In the genomic region with DNA sequence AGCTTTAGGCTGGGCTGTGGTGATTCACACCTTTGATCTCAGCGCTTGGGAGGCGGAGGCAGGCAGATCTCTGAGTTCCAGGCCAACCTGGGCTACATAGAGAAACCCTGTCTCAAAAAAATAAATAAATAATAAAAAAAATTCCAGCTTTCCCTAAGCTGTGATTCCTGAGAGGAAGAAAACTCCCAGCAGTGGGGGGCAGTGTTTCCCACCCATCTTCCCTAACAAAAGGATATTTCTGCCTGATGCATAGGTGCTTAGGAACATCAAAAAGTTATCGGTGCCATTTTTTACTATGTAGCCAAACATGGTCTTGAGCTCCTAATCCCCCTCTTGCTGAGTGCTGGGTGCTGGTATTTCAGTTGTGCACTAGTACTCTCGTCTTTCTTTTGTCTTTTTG, we compare ENCODE assay signal across 9 mouse cellular contexts. TPM values are rescaled to one million over a fixed set of nuclear protein-coding genes. Genes with fewer than 3 reads are reported as not detected.
DNase-seq lines count a peak whose midpoint lies in the region; TF ChIP-seq lines count a peak whose summit lies in the region.
"Had no signal": no experiment of that assay in that cellular context is flagged by ENCODE, and none has a peak within 500 bp of the region (broad histone marks: within the 10 kb centered on the region; RNA-seq: fewer than 3 reads in every experiment).

No protein-coding gene starts in this region.

- DNase-seq in layer of hippocampus, adult 2 months (ENCODE audit: low spot score in 2 of 2) = no peak
- DNase-seq in layer of hippocampus, adult 9-10 months (ENCODE audit: low spot score) = no peak
- peak; percentile 62 for DNase-seq in kidney, postnatal 10 days
- no peak for DNase-seq in embryo, embryonic 10 days (ENCODE audit: low spot score)
- no peak for DNase-seq in ovary, postnatal 14 days (ENCODE audit: low spot score)
- DNase-seq in adipocyte (ENCODE audit: low spot score) = no peak

- H3K4me3 ChIP-seq in layer of hippocampus, adult 2 months = no peak overlapping the region
- H3K4me3 ChIP-seq in embryonic fibroblast, embryonic 13.5 days (ENCODE audit: insufficient read depth, low read length) = peak overlapping the region; percentile 77; the same call in 1 of the 2 replicates
- H3K4me3 ChIP-seq in myocyte = peak overlapping the region; percentile 79

- no peaks in the 10 kb centered on the region for H3K27me3 ChIP-seq in myocyte (ENCODE audit: control insufficient read depth, insufficient read depth, insufficient read length)
- H3K27me3 ChIP-seq: Patski had no signal

- peak overlapping the region; percentile 98 for H3K4me2 ChIP-seq in myocyte (ENCODE audit: low read depth)

- H3ac ChIP-seq in myocyte (ENCODE audit: control insufficient read depth, insufficient read length) = no peak overlapping the region

- no peaks in the 10 kb centered on the region; the same call in 1 of the 2 replicates for H3K4me1 ChIP-seq in embryonic fibroblast, embryonic 13.5 days (ENCODE audit: control insufficient read depth, insufficient read depth, low read length)

- TF ChIP-seq CTCF in layer of hippocampus, adult 2 months (conservative IDR thresholded peaks at IDR 0.05) = peak; percentile 55
- TF ChIP-seq CTCF in embryonic fibroblast, embryonic 13.5 days (IDR thresholded peaks at IDR 0.05; ENCODE audit: borderline replicate concordance, insufficient read depth, low read length) = no peak

- H3K27ac ChIP-seq in layer of hippocampus, adult 2 months = no peak overlapping the region
- H3K27ac ChIP-seq in embryonic fibroblast, embryonic 13.5 days (ENCODE audit: insufficient read depth, low read length) = no peak overlapping the region

- H3K36me3 ChIP-seq in myocyte (ENCODE audit: control insufficient read depth, insufficient read depth) = peaks cover 6% of the 10 kb centered on the region

- peaks cover 24% of the 10 kb centered on the region for H3K79me2 ChIP-seq in myocyte (ENCODE audit: control insufficient read depth, insufficient read depth)

- TF ChIP-seq POLR2A in embryonic fibroblast, embryonic 13.5 days (IDR thresholded peaks at IDR 0.05; ENCODE audit: low read depth, low read length) = no peak
- TF ChIP-seq POLR2A in myocyte (IDR thresholded peaks at IDR 0.05; ENCODE audit: insufficient read length, low read depth) = no peak

TF ChIP-seq in myocyte, 11 proteins besides CTCF, POLR2A, EP300 and RAD21:
- TF ChIP-seq TCF12 (IDR thresholded peaks at IDR 0.05; ENCODE audit: insufficient read depth, poor library complexity, severe bottlenecking) = no peak
- no peak for TF ChIP-seq USF1 (IDR thresholded peaks at IDR 0.05; ENCODE audit: low read depth)
- no peak for TF ChIP-seq SRF (IDR thresholded peaks at IDR 0.05; ENCODE audit: control insufficient read depth, insufficient read length, low read depth)
- no peak for TF ChIP-seq MYOG (IDR thresholded peaks at IDR 0.05; ENCODE audit: control insufficient read depth in 1 of 3, insufficient read depth in 1 of 3, insufficient read length in 2 of 3, low read depth in 2 of 3)
- TF ChIP-seq MAX (IDR thresholded peaks at IDR 0.05; ENCODE audit: low read depth) = no peak
- TF ChIP-seq E2F4 (IDR thresholded peaks at IDR 0.05; ENCODE audit: insufficient read depth) = no peak
- TF ChIP-seq CEBPB (IDR thresholded peaks at IDR 0.05; ENCODE audit: insufficient read depth, poor library complexity, severe bottlenecking) = no peak
- no peak for TF ChIP-seq POLR2AphosphoS2 (IDR thresholded peaks at IDR 0.05; ENCODE audit: insufficient read length, low read depth)
- TF ChIP-seq REST (IDR thresholded peaks at IDR 0.05; ENCODE audit: insufficient read depth, insufficient read length) = no peak
- TF ChIP-seq TCF3 (IDR thresholded peaks at IDR 0.05; ENCODE audit: insufficient read length, low read depth) = no peak
- no peak for TF ChIP-seq MYOD1 (IDR thresholded peaks at IDR 0.05; ENCODE audit: control insufficient read depth in 1 of 3, insufficient read length in 2 of 3, low read depth in 2 of 3)

RNA-seq across cellular contexts. Expression of a gene that starts 1.5 kb away (rescaled TPM):
- 10 to 100 TPM; 29.3 to 31.0 TPM for total RNA-seq in layer of hippocampus, adult 2 months (2021)
- 15.6 and 20.3 TPM in 2 replicates for polyA plus RNA-seq in embryonic fibroblast, embryonic 13.5 days (2011; ENCODE audit: insufficient read length, low read depth, missing spikeins)
- 15.0 TPM for polyA plus RNA-seq in myocyte (2012; fragmentation: generic; extraction: Trizol)

RNA-seq across cellular contexts. Expression of a gene that starts 49.5 kb away (rescaled TPM):
- total RNA-seq in layer of hippocampus, adult 2 months (2021) = 100 to 1,000 TPM; 106 to 107 TPM
- polyA plus RNA-seq in embryonic fibroblast, embryonic 13.5 days (2011; ENCODE audit: insufficient read length, low read depth, missing spikeins) = 12.8 and 16.9 TPM in 2 replicates
- 7.7 TPM for polyA plus RNA-seq in myocyte (2012; fragmentation: generic; extraction: Trizol)

RNA-seq across cellular contexts. Expression of a gene that starts 55.0 kb away (rescaled TPM):
- 10 to 100 TPM; 23.3 to 23.9 TPM for total RNA-seq in layer of hippocampus, adult 2 months (2021)
- 9.3 and 10.8 TPM in 2 replicates for polyA plus RNA-seq in embryonic fibroblast, embryonic 13.5 days (2011; ENCODE audit: insufficient read length, low read depth, missing spikeins)
- 9.2 TPM for polyA plus RNA-seq in myocyte (2012; fragmentation: generic; extraction: Trizol)
